Mouse (Mus musculus) testis, adult 2 months (tissue): ENCODE measurements around the gene Olfr867. TPM values are rescaled to one million over a fixed set of nuclear protein-coding genes. Genes with fewer than 3 reads are reported as not detected.

Experiments used
- H3K27ac ChIP-seq: fragments of 200-500 bp; 2 replicates; pipeline ENCODE4 v1.5.1; 2012; ENCODE audit warnings: low read depth, low read length; ENCODE audit not compliant: control insufficient read depth, insufficient read depth
- H3K27me3 ChIP-seq: fragments of 200-500 bp; 2 replicates; pipeline ENCODE4 v1.6.1; 2012; ENCODE audit warnings: mild to moderate bottlenecking, low read length, moderate library complexity; ENCODE audit not compliant: control insufficient read depth, insufficient read depth
- H3K36me3 ChIP-seq: fragments of 200-500 bp; 2 replicates; pipeline ENCODE4 v1.6.1; 2012; ENCODE audit warnings: mild to moderate bottlenecking, low read length; ENCODE audit not compliant: control insufficient read depth, insufficient read depth
- H3K4me1 ChIP-seq: fragments of 200-500 bp; 2 replicates; pipeline ENCODE4 v1.6.1; 2012; ENCODE audit warnings: low read length; ENCODE audit not compliant: control insufficient read depth, insufficient read depth
- H3K4me3 ChIP-seq: fragments of 200-500 bp; 2 replicates; pipeline ENCODE4 v1.5.1; 2012; ENCODE audit warnings: low read depth, mild to moderate bottlenecking, low read length, moderate library complexity, mixed read lengths; ENCODE audit not compliant: control insufficient read depth
- CTCF ChIP-seq: fragments of 200-500 bp; IDR thresholded peaks from 2 replicates; pipeline ENCODE4 v1.5.1; 2012; ENCODE audit warnings: low read depth, mild to moderate bottlenecking, inconsistent platforms, low read length, moderate library complexity; ENCODE audit not compliant: control insufficient read depth, insufficient read depth, insufficient replicate concordance
- POLR2A ChIP-seq: fragments of 200-500 bp; IDR thresholded peaks from 2 replicates; pipeline ENCODE4 v1.6.1; 2012; ENCODE audit warnings: low read depth, mild to moderate bottlenecking, inconsistent platforms, low read length, moderate library complexity; ENCODE audit not compliant: control insufficient read depth
- polyA plus RNA-seq: library from polyadenylated mRNA; depleted of rRNA; stranded (reverse); fragments of >200 nt; gene quantifications from 2 replicates; pipeline ENCODE4 v1.2.3, GENCODE M21; 2012; rRNA removed

Olfr867 gene
- not detected in 2 replicates for polyA plus RNA-seq

GRCm38 (mm10) chr9:20057462-20057861 is at the start of gene Olfr867:
Gene Olfr867, minus strand, starts transcription at chr9:20057562.
- no peak within 1 kb of the TSS for H3K27ac ChIP-seq
- TF ChIP-seq POLR2A (no peak), CTCF (no peak)
- H3K4me3 ChIP-seq, result no peak within 1 kb of the TSS
- H3K27me3 ChIP-seq, result no peaks in the 10 kb centered on the region
- H3K36me3 ChIP-seq, result no peaks in the 10 kb centered on the region
- H3K4me1 ChIP-seq, result no peaks in the 10 kb centered on the region

GRCm38 (mm10) chr9:20098326-20098725 is 41.0 kb upstream of the Olfr867 start, which contains the start of gene Olfr868:
Gene Olfr868, plus strand, starts transcription at chr9:20098626.
- Histone ChIP-seq H3K27ac (no peak within 1 kb of the TSS), H3K4me1 (no peaks in the 10 kb centered on the region), H3K27me3 (no peaks in the 10 kb centered on the region), H3K36me3 (no peaks in the 10 kb centered on the region), H3K4me3 (no peak within 1 kb of the TSS)
- TF ChIP-seq CTCF, result no peak
- no peak for TF ChIP-seq POLR2A

GRCm38 (mm10) chr9:20073523-20074177 is 16.3 kb upstream of the Olfr867 start:
- no peak overlapping the region for H3K4me3 ChIP-seq
- no peak overlapping the region for H3K27ac ChIP-seq
- no peaks in the 10 kb centered on the region for H3K4me1 ChIP-seq
- H3K36me3 ChIP-seq, result no peaks in the 10 kb centered on the region
- TF ChIP-seq POLR2A (no peak), CTCF (no peak)
- H3K27me3 ChIP-seq, result no peaks in the 10 kb centered on the region

DNA sequence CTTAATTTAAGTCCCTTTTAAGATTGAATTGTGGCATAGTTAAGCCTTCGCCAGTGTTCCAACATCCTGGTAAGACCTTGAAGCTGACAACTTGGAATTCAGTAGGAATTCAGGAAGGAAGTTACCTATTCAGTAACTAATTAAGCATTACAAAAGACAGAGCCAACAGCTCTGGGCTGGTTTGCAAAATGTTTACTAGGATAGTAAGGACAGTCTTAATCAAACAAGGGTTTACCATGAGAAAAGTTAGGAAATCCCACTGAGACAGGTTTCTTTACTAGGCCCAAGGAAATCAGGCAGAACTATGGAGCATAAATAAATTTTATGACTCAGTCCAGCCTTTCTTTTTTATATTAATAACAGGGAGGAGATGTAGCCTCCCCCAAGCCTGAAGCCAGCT is 13.9 kb upstream of the Olfr867 start:
- Histone ChIP-seq H3K4me1 (no peaks in the 10 kb centered on the region), H3K4me3 (no peak overlapping the region), H3K27ac (no peak overlapping the region), H3K36me3 (no peaks in the 10 kb centered on the region), H3K27me3 (no peaks in the 10 kb centered on the region)
- TF ChIP-seq POLR2A (no peak), CTCF (no peak)

- Histone ChIP-seq H3K27ac (no peak overlapping the region), H3K4me1 (no peaks in the 10 kb centered on the region), H3K36me3 (no peaks in the 10 kb centered on the region), H3K27me3 (no peaks in the 10 kb centered on the region), H3K4me3 (no peak overlapping the region)
- no peak for TF ChIP-seq POLR2A
- no peak for TF ChIP-seq CTCF
Measured at GRCm38 (mm10) chr9:20070236-20070635, 12.9 kb upstream of the Olfr867 start.

- no peak overlapping the region for H3K4me3 ChIP-seq
- H3K4me1 ChIP-seq, result no peaks in the 10 kb centered on the region
- no peaks in the 10 kb centered on the region for H3K36me3 ChIP-seq
- no peak for TF ChIP-seq CTCF
- TF ChIP-seq POLR2A, result no peak
- no peaks in the 10 kb centered on the region for H3K27me3 ChIP-seq
- no peak overlapping the region for H3K27ac ChIP-seq
Measured at GRCm38 (mm10) chr9:20047964-20048363, 9.4 kb downstream of the Olfr867 start.

GRCm38 (mm10) chr9:20027935-20028334 is 29.4 kb downstream of the Olfr867 start, which contains the start of gene Olfr866:
Gene Olfr866, minus strand, starts transcription at chr9:20028035.
- no peaks in the 10 kb centered on the region for H3K36me3 ChIP-seq
- H3K4me3 ChIP-seq, result no peak within 1 kb of the TSS
- no peak for TF ChIP-seq CTCF
- no peaks in the 10 kb centered on the region for H3K27me3 ChIP-seq
- no peak within 1 kb of the TSS for H3K27ac ChIP-seq
- no peaks in the 10 kb centered on the region for H3K4me1 ChIP-seq

Other genes with a start within 250 kb of the Olfr867 start
- not detected in 2 replicates for gene Olfr860, start 207.8 kb downstream of the Olfr867 start, polyA plus RNA-seq
- gene Olfr862, start 169.6 kb downstream of the Olfr867 start, polyA plus RNA-seq, result not detected in 2 replicates
- gene Olfr77, start 140.7 kb downstream of the Olfr867 start, polyA plus RNA-seq, result not detected in 2 replicates
- gene Olfr866, start 29.5 kb downstream of the Olfr867 start, polyA plus RNA-seq, result not detected in 2 replicates
- gene Olfr868, start 41.1 kb upstream of the Olfr867 start, polyA plus RNA-seq, result not detected in 2 replicates
- not detected in 2 replicates for gene Olfr869, start 71.4 kb upstream of the Olfr867 start, polyA plus RNA-seq
- not detected in 2 replicates for gene Olfr870, start 116.5 kb upstream of the Olfr867 start, polyA plus RNA-seq
- not detected in 2 replicates for gene Olfr871, start 154.6 kb upstream of the Olfr867 start, polyA plus RNA-seq
- 0.28 and 0.37 TPM in 2 replicates for gene Olfr872, start 179.6 kb upstream of the Olfr867 start, polyA plus RNA-seq
- gene Olfr39, start 224.8 kb upstream of the Olfr867 start, polyA plus RNA-seq, result 0.15 TPM in 1 of 2 replicates, not detected in the other
- gene Olfr873, start 241.0 kb upstream of the Olfr867 start, polyA plus RNA-seq, result 0.06 and 0.23 TPM in 2 replicates